Mouse (Mus musculus): Measurements from ENCODE around the gene Rnf167. TPM values are rescaled to one million over a fixed set of nuclear protein-coding genes. Genes with fewer than 3 reads are reported as not detected.

Rnf167 gene
- polyA plus RNA-seq, 1 experiment = 125 TPM

- no peak for DNase-seq (ENCODE audit: extremely low spot score in 1 of 2, low spot score in 1 of 2)
Observed at GRCm38 (mm10) chr11:70670483-70670882, 23.4 kb downstream of the Rnf167 start.

- DNase-seq (ENCODE audit: extremely low spot score in 1 of 2, low spot score in 1 of 2) = no peak
Observed at GRCm38 (mm10) chr11:70671333-70672047, 24.5 kb downstream of the Rnf167 start.

GRCm38 (mm10) chr11:70674014-70674413, 27.0 kb downstream of the Rnf167 start:
- no peak for DNase-seq (ENCODE audit: extremely low spot score in 1 of 2, low spot score in 1 of 2)

DNA sequence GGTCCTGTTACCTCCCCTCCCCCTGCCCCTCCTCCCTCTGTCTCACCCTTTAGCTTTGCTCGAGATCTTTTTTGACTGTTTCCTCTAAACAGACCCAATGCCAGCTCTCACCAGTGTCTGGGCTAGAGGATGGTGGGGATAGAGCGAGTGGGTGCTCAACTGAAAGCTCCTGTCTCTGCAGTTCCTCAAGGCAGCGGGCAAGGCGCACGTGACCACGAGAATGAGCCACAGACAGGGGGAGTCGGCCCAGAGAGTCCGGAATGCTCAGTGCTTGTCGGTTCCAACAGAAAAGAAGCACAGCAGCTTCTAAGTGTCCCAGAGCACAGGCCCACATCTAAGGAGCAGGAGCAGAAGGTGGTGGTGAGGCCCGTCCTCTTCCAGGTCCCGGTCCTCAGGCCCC, 27.5 kb downstream of the Rnf167 start:
- no peak for DNase-seq (ENCODE audit: extremely low spot score in 1 of 2, low spot score in 1 of 2)

GRCm38 (mm10) chr11:70678092-70678491, 31.1 kb downstream of the Rnf167 start:
- no peak for DNase-seq (ENCODE audit: extremely low spot score in 1 of 2, low spot score in 1 of 2)

DNA sequence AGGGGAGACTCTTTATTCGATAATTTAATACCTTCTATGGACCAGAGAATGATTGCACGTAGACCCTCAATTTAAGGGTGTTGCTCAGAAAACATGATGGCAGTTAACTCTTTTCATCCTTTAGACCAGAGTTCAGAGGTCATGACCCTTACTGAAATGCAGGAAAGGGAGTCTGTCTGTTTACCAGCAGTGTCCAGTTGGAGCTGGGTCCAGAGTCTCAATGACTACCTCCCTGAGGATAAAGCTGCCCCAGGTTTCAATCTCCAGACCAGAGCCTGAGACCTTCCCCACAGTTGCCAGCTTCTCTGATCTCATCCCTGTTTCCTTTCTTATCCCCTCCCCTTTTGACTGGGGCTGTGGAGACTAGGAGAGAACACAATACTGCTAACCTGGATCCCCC, 31.5 kb downstream of the Rnf167 start:
- no peak for DNase-seq (ENCODE audit: extremely low spot score in 1 of 2, low spot score in 1 of 2)

DNA sequence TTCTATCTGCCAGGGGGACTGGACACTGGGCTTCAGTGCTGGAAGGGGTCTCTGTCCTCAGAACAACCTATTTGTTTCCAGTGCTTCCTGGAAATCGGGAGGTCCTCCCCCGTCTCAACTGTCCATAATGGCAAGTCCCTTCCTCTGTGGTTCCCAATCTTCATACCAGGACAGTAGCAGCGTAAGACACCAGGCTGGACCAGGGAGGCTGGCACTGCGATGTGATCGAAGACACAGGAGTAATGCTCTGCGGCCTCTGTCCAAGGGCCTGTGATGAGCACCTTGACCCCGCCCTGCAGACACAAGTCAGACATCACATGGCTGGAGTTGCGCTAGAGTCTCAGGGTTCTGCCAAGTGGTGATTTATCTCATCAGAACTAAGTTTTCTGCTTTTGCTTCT, 32.3 kb downstream of the Rnf167 start:
- DNase-seq (ENCODE audit: extremely low spot score in 1 of 2, low spot score in 1 of 2) = no peak

DNA sequence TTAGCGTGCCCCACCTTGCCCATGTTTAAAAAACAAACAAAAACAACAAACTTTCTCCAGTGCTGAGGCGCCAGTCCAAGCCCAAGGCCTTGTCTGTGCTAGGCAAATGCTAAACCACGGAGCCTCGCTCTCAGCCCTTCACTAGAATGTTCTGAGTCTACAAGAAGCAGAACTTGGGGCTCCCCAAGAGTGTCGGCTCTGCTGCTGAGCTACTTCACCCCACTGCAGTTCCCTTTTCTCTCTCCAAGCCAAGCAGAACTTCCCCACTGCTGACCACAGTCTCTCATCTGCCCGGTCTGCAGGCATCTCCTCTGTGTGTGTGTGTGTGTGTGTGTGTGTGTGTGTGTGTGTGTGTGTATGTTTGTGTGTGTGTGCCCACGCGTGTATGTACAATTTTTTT, 32.9 kb downstream of the Rnf167 start:
- no peak for DNase-seq (ENCODE audit: extremely low spot score in 1 of 2, low spot score in 1 of 2)

DNA sequence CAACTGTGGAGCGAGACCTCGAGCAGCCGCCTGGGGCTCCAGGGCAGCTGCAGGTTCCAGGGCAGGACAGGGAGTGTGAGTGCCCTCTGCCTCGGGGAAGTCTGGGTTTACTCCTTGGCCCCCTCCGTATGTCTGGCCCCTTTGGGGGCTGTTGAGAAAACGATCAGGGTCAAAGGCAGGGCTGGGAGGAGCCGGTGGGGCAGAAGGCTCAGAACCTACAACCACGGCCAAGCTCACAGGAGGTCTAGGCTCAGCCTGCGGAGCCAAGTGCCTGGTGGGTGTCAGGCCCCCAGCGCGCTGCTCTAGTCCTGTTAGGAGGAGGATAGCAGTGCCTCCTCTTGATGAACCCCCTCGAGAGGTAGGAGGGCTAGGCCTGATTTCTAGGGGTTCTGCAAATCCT, 34.1 kb downstream of the Rnf167 start:
- no peak for DNase-seq (ENCODE audit: extremely low spot score in 1 of 2, low spot score in 1 of 2)

GRCm38 (mm10) chr11:70681897-70682581, 35.0 kb downstream of the Rnf167 start:
- DNase-seq (ENCODE audit: extremely low spot score in 1 of 2, low spot score in 1 of 2) = peak in 1 of 2 experiments; percentile 64

- DNase-seq (ENCODE audit: extremely low spot score in 1 of 2, low spot score in 1 of 2) = no peak
Observed at GRCm38 (mm10) chr11:70683640-70684039, 36.6 kb downstream of the Rnf167 start.

GRCm38 (mm10) chr11:70686901-70687566, 40.0 kb downstream of the Rnf167 start:
- DNase-seq (ENCODE audit: extremely low spot score in 1 of 2, low spot score in 1 of 2) = peak in 1 of 2 experiments; percentile 77

- peak; percentile 68 to 85 for DNase-seq (ENCODE audit: extremely low spot score in 1 of 2, low spot score in 1 of 2)
Observed at GRCm38 (mm10) chr11:70687601-70688199, 40.7 kb downstream of the Rnf167 start, which contains the start of gene Camta2. Gene Camta2, minus strand, starts transcription at chr11:70688105.

GRCm38 (mm10) chr11:70688372-70688771, 41.3 kb downstream of the Rnf167 start:
- no peak for DNase-seq (ENCODE audit: extremely low spot score in 1 of 2, low spot score in 1 of 2)

DNA sequence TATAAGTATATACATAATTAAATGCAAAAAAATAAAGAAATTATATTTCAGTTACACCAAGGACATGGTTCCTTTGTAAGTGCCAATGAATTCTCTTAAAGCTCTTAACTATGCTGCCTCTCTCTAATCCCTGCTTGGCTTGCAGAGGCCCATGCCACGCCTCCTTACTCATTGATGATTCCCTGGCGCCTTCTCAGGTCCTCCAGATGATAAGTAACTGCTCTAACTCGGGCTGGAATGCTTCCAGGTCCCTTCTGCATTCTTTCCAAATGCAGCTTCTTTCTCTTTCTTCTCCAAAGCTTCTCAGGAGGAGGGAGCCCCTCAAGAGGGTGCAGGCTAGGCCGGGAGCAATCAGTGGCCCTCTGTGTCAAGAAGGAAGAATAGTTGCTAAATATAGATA, 42.5 kb downstream of the Rnf167 start:
- DNase-seq (ENCODE audit: extremely low spot score in 1 of 2, low spot score in 1 of 2) = no peak

DNA sequence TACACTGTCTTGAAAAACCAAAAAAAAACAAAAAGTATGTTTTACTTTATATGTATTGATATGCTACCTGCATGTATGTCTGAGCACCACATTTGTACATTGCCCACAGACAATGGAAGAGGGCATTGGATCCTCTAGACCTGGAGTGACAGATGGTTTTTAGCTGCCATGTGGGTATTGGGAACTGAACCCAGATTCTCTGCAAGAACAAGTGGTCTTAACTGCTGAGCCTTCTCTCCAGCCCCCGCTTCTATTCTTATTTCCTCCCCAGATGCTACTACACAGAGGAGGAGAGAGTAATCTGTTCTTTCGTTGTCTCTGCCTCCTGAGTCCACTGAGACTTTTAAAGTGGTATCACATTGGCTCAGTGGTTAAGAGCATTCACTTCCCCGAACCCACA, 46.5 kb downstream of the Rnf167 start:
- no peak for DNase-seq (ENCODE audit: extremely low spot score in 1 of 2, low spot score in 1 of 2)

- DNase-seq (ENCODE audit: extremely low spot score in 1 of 2, low spot score in 1 of 2) = no peak
Observed at GRCm38 (mm10) chr11:70697376-70697775, 50.3 kb downstream of the Rnf167 start.

- DNase-seq (ENCODE audit: extremely low spot score in 1 of 2, low spot score in 1 of 2) = no peak
Observed at GRCm38 (mm10) chr11:70699051-70699450, 52.0 kb downstream of the Rnf167 start.

GRCm38 (mm10) chr11:70699722-70700556, 52.9 kb downstream of the Rnf167 start, which contains the start of the genes Inca1 and Kif1c:
Gene Inca1, minus strand, starts transcription at chr11:70700155.
Gene Kif1c, plus strand, starts transcription at chr11:70700548.
- peak; percentile 81 to 96 for DNase-seq (ENCODE audit: extremely low spot score in 1 of 2, low spot score in 1 of 2)

DNA sequence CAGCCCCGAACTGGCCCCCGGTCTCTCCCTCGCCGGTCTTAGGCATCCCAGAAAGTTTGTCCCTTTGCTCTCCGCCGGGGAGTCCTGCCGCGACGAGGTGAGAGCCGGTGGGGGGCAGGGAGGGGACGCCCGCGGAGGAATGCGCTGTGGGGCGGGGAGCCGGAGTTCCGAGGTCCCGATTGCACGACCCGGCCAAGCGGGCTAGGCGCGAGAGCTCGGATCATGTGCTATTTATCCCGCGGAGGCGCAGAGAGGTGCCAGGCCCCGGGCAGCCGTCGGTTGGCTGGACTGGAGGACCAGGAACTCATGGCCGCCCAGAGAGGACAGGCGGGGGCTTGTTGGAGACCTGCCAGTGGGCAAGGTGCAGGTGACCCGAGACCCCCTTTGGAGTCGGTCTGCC, 53.6 kb downstream of the Rnf167 start:
- peak in 1 of 2 experiments; percentile 52 for DNase-seq (ENCODE audit: extremely low spot score in 1 of 2, low spot score in 1 of 2)

Data from frontal cortex, adult 2 months (tissue).